Mouse (Mus musculus) kidney, postnatal 0 days (tissue): ENCODE measurements around the gene Eps15l1. TPM values are rescaled to one million over a fixed set of nuclear protein-coding genes. Genes with fewer than 3 reads are reported as not detected.

ENCODE experiments used
- ATAC-seq: fragments of 200-750 bp; cut with Nextera tagmentation; replicated peaks from 2 replicates; pipeline ENCODE4 v1.8.0; 2017; ENCODE audit warnings: low read depth, moderate number of reproducible peaks, moderate TSS enrichment, moderate library complexity; ENCODE audit not compliant: low FRiP score
- DNase-seq: peaks from one replicate; pipeline ENCODE4 v3.0.0-alpha.2; 2016; ENCODE audit warnings: low spot score
- H3K27ac ChIP-seq: fragments of 300-500 bp; sonication (generic); 2 replicates; pipeline ENCODE4 v1.5.1; 2014; ENCODE audit warnings: mild to moderate bottlenecking
- H3K27me3 ChIP-seq: fragments of 300-500 bp; sonication (generic); 2 replicates; pipeline ENCODE4 v1.6.1; 2014; ENCODE audit warnings: low read length, mixed read lengths; ENCODE audit not compliant: insufficient read depth
- H3K36me3 ChIP-seq: fragments of 300-500 bp; sonication (generic); 2 replicates; pipeline ENCODE4 v1.6.1; 2014; ENCODE audit warnings: low read length, mixed read lengths; ENCODE audit not compliant: insufficient read depth
- H3K4me1 ChIP-seq: fragments of 300-500 bp; sonication (generic); replicated peaks from 2 replicates; pipeline ENCODE4 v1.6.1; 2014; ENCODE audit warnings: antibody characterized with exemption, low read length, mixed read lengths; ENCODE audit not compliant: insufficient read depth
- H3K4me2 ChIP-seq: fragments of 300-500 bp; sonication (generic); 2 replicates; pipeline ENCODE4 v1.6.1; 2014; ENCODE audit warnings: mild to moderate bottlenecking, low read length, moderate library complexity, mixed read lengths
- H3K4me3 ChIP-seq: fragments of 300-500 bp; sonication (generic); replicated peaks from 2 replicates; pipeline ENCODE4 v1.5.1; 2014; ENCODE audit warnings: low read depth, low read length
- H3K9ac ChIP-seq: fragments of 300-500 bp; sonication (generic); 2 replicates; pipeline ENCODE4 v1.6.1; 2014; ENCODE audit warnings: low read depth, low read length
- H3K9me3 ChIP-seq: fragments of 300-500 bp; sonication (generic); replicated peaks from 2 replicates; pipeline ENCODE4 v1.6.1; 2016; ENCODE audit warnings: low read length, inconsistent platforms, mixed read lengths
- CTCF ChIP-seq: IDR thresholded peaks from 2 replicates; pipeline ENCODE4 v1.5.1; 2016; ENCODE audit warnings: antibody characterized with exemption, low read depth, mild to moderate bottlenecking, moderate library complexity
- WGBS: fragments of 180-500 bp; shearing (Covaris S2); extraction: QIAGEN DNeasy Blood & Tissue Kit; methylation state at CpG from one replicate; pipeline ENCODE4 v1.1.7; 2014; 5-methylcytosine and 5-hydroxymethylcytosine counted together
- polyA plus RNA-seq: library from polyadenylated mRNA; unstranded; fragments of >200 nt; fragmentation: Nextera tagmentation; extraction: Ambion mirVana; gene quantifications from 2 replicates; pipeline ENCODE4 v1.2.1, GENCODE M21; 2015

Eps15l1 gene
- 32.5 and 37.5 TPM in 2 replicates for polyA plus RNA-seq

- Histone ChIP-seq H3K4me2 (peak within 1 kb of the TSS; percentile 71), H3K9ac (peak within 1 kb of the TSS; percentile 89), H3K4me1 (peaks cover 19% of the 10 kb centered on the region), H3K9me3 (no peaks in the 10 kb centered on the region), H3K27me3 (no peaks in the 10 kb centered on the region), H3K4me3 (peak within 1 kb of the TSS; percentile 89), H3K27ac (peak within 1 kb of the TSS; percentile 84), H3K36me3 (no peaks in the 10 kb centered on the region)
- TF ChIP-seq CTCF: no peak
- ATAC-seq (peak; percentile 98), DNase-seq (peak; percentile 100)
- under 1% methylated on average over 48 of the region's 48 CpGs for WGBS
Measured at GRCm38 (mm10) chr8:72421362-72422335, at the start of gene Eps15l1. Gene Eps15l1, minus strand, starts transcription at chr8:72421460.

DNA sequence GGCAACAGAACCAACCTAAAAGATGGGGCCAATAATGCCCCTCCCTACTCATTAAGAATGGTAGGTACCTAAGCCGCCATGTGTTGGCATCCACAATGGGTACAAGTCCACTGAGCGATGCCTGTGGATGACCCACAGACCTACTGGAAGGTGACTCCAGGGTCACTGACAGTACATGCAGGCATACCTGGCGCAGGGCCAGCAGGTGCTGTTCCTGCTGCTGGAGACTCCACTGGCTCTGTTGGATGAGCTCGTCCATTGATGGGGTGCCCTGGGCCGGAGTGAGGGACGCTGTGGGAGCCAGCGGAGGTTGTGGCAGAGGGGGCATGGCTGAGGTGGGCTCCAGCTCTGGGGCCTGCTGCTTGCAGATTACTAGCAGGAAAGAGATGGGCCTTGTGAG is 49.4 kb upstream of the Eps15l1 start:
- ATAC-seq (no peak), DNase-seq (no peak)
- 92% methylated on average over 7 of the region's 7 CpGs for WGBS
- Histone ChIP-seq H3K4me1 (0 out of 2 replicates have a peak, but pooled peaks cover 3% of the 10 kb centered on the region), H3K27me3 (no peaks in the 10 kb centered on the region), H3K9me3 (no peaks in the 10 kb centered on the region), H3K4me2 (no peak overlapping the region), H3K4me3 (no peak overlapping the region), H3K36me3 (peaks cover 63% of the 10 kb centered on the region), H3K27ac (no peak overlapping the region), H3K9ac (no peak overlapping the region)
- TF ChIP-seq CTCF: no peak

DNA sequence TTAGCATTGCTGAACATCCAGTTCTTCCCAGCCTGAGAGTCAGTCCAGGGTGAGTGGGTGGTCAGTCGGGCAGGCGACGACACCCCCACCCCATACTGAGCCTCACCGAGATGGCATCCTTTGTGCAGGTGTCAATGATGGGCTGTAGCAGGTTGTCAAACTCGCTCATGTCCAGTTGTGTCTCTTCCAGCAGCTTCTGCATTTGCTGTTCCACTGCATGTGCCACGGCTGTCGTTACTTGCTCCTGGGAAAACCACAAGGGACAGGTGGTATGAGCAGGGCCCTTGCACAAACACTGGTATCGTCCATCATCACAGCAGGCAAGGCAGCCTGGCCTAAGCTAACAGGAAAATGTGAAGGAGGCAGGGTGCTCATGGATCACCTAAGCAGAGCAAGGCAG is 48.7 kb upstream of the Eps15l1 start:
- no peak overlapping the region for H3K4me3 ChIP-seq
- no peaks in the 10 kb centered on the region for H3K9me3 ChIP-seq
- DNase-seq: no peak
- TF ChIP-seq CTCF: no peak
- peaks cover 70% of the 10 kb centered on the region for H3K36me3 ChIP-seq
- no peak overlapping the region for H3K9ac ChIP-seq
- no peak overlapping the region for H3K4me2 ChIP-seq
- H3K4me1 ChIP-seq: 0 out of 2 replicates have a peak, but pooled peaks cover 3% of the 10 kb centered on the region
- ATAC-seq: no peak
- no peak overlapping the region for H3K27ac ChIP-seq
- WGBS: 91% methylated on average over 8 of the region's 8 CpGs
- no peaks in the 10 kb centered on the region for H3K27me3 ChIP-seq

DNA sequence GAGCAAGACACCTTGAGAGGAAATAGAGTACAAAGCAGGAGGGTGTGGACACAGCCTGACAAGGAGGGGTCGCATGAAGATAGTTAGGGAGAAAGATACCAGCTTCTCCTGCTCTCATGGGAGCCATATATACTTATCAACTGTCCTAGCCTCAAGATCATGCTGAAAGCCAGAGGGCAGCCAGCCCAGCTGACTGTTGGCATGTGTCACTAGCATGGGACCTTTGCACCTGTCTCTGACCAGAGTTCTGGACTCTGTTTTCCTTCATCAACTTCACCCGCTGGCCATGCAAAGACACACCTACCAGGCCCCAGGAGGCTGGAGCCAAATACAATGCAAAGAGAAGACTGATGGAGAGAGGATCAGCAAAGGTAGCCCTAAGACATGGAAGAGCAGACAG is 48.0 kb upstream of the Eps15l1 start:
- Histone ChIP-seq H3K36me3 (peaks cover 74% of the 10 kb centered on the region), H3K27me3 (no peaks in the 10 kb centered on the region), H3K4me2 (no peak overlapping the region), H3K4me1 (0 out of 2 replicates have a peak, but pooled peaks cover 3% of the 10 kb centered on the region), H3K9ac (no peak overlapping the region), H3K27ac (no peak overlapping the region), H3K9me3 (no peaks in the 10 kb centered on the region), H3K4me3 (no peak overlapping the region)
- TF ChIP-seq CTCF: no peak
- ATAC-seq (no peak), DNase-seq (no peak)
- WGBS: 87% methylated on average over 2 of the region's 2 CpGs

GRCm38 (mm10) chr8:72464211-72464610 is 43.0 kb upstream of the Eps15l1 start:
- ATAC-seq (no peak), DNase-seq (no peak)

GRCm38 (mm10) chr8:72459881-72460533 is 38.7 kb upstream of the Eps15l1 start:
- no peak overlapping the region for H3K4me3 ChIP-seq
- whole genome bisulfite sequencing: 95% methylated on average over 4 of the region's 4 CpGs
- ATAC-seq (peak; percentile 19; the same call in 1 of the 2 replicates), DNase-seq (no peak)
- no peaks in the 10 kb centered on the region for H3K27me3 ChIP-seq
- H3K27ac ChIP-seq: no peak overlapping the region
- no peak overlapping the region for H3K9ac ChIP-seq
- no peaks in the 10 kb centered on the region for H3K4me1 ChIP-seq
- H3K4me2 ChIP-seq: no peak overlapping the region
- H3K9me3 ChIP-seq: no peaks in the 10 kb centered on the region
- TF ChIP-seq CTCF: no peak
- H3K36me3 ChIP-seq: peaks cover 54% of the 10 kb centered on the region

More at GRCm38 (mm10) chr8:72464211-72464610, 43.0 kb upstream of the Eps15l1 start:
- no peak for TF ChIP-seq CTCF
- H3K27ac ChIP-seq: no peak overlapping the region
- no peak overlapping the region for H3K4me2 ChIP-seq
- H3K9ac ChIP-seq: no peak overlapping the region
- H3K36me3 ChIP-seq: peaks cover 96% of the 10 kb centered on the region
- 94% methylated on average over 10 of the region's 10 CpGs for WGBS
- H3K4me3 ChIP-seq: no peak overlapping the region
- no peaks in the 10 kb centered on the region for H3K9me3 ChIP-seq
- no peaks in the 10 kb centered on the region for H3K4me1 ChIP-seq
- H3K27me3 ChIP-seq: no peaks in the 10 kb centered on the region
